Mouse (Mus musculus): Measurements from ENCODE around the gene Vwa5a. TPM values are rescaled to one million over a fixed set of nuclear protein-coding genes. Genes with fewer than 3 reads are reported as not detected.

Gene Vwa5a
- 7.0 and 9.2 TPM in 2 replicates for polyA plus RNA-seq (2016; fragmentation: Nextera tagmentation; extraction: Ambion mirVana)

- WGBS = 6% methylated on average over 4 of the region's 4 CpGs
- no peaks in the 10 kb centered on the region for H3K9me3 ChIP-seq
- DNase-seq (ENCODE audit: low spot score) = no peak
- H3K36me3 ChIP-seq (replicated peaks) = no peaks in the 10 kb centered on the region
- H3K27me3 ChIP-seq (replicated peaks; ENCODE audit: low read depth, poor library complexity, severe bottlenecking) = no peaks in the 10 kb centered on the region
- peak within 1 kb of the TSS; percentile 59 for H3K4me3 ChIP-seq
- peaks cover 12% of the 10 kb centered on the region for H3K4me1 ChIP-seq
- 0 out of 2 replicates have a peak within 1 kb of the TSS, but pooled peaks have one; percentile 19 for H3K27ac ChIP-seq (replicated peaks)
Measured at GRCm38 (mm10) chr9:38718102-38718501, at the start of gene Vwa5a. TSS of gene Vwa5a (plus strand) at chr9:38718268.

- H3K36me3 ChIP-seq (replicated peaks) = no peaks in the 10 kb centered on the region
- H3K27me3 ChIP-seq (replicated peaks; ENCODE audit: low read depth, poor library complexity, severe bottlenecking) = no peaks in the 10 kb centered on the region
- DNase-seq (ENCODE audit: low spot score) = no peak
- H3K4me1 ChIP-seq = no peaks in the 10 kb centered on the region
- H3K27ac ChIP-seq (replicated peaks) = no peak overlapping the region
- H3K4me3 ChIP-seq = no peak overlapping the region
- 87% methylated on average over 2 of the region's 2 CpGs for WGBS
- H3K9me3 ChIP-seq = no peaks in the 10 kb centered on the region
Measured at GRCm38 (mm10) chr9:38672887-38673286, 45.2 kb upstream of the Vwa5a start.

GRCm38 (mm10) chr9:38674501-38674900 is 43.6 kb upstream of the Vwa5a start, which contains the start of gene Olfr918:
TSS of gene Olfr918 (minus strand) at chr9:38674601.
- Histone ChIP-seq H3K36me3 (replicated peaks) (no peaks in the 10 kb centered on the region), H3K9me3 (no peaks in the 10 kb centered on the region), H3K27ac (replicated peaks) (no peak within 1 kb of the TSS), H3K27me3 (replicated peaks; ENCODE audit: low read depth, poor library complexity, severe bottlenecking) (no peaks in the 10 kb centered on the region), H3K4me3 (no peak within 1 kb of the TSS), H3K4me1 (no peaks in the 10 kb centered on the region)
- 89% methylated on average over 2 of the region's 2 CpGs for WGBS
- no peak for DNase-seq (ENCODE audit: low spot score)

- no peaks in the 10 kb centered on the region for H3K36me3 ChIP-seq (replicated peaks)
- WGBS = 3% methylated on average over 3 of the region's 3 CpGs
- peaks cover 12% of the 10 kb centered on the region for H3K4me1 ChIP-seq
- H3K9me3 ChIP-seq = no peaks in the 10 kb centered on the region
- H3K27ac ChIP-seq (replicated peaks) = no peak overlapping the region
- DNase-seq (ENCODE audit: low spot score) = peak; percentile 14
- no peaks in the 10 kb centered on the region for H3K27me3 ChIP-seq (replicated peaks; ENCODE audit: low read depth, poor library complexity, severe bottlenecking)
- H3K4me3 ChIP-seq = peak overlapping the region; percentile 59
Measured at GRCm38 (mm10) chr9:38718927-38719441, 916 bp downstream of the Vwa5a start.

GRCm38 (mm10) chr9:38724044-38724443 is 6.0 kb downstream of the Vwa5a start:
- no peak for DNase-seq (ENCODE audit: low spot score)
- Histone ChIP-seq H3K27ac (replicated peaks) (no peak overlapping the region), H3K4me3 (no peak overlapping the region), H3K27me3 (replicated peaks; ENCODE audit: low read depth, poor library complexity, severe bottlenecking) (no peaks in the 10 kb centered on the region), H3K36me3 (replicated peaks) (no peaks in the 10 kb centered on the region), H3K9me3 (no peaks in the 10 kb centered on the region), H3K4me1 (peaks cover 6% of the 10 kb centered on the region)
- 97% methylated on average over 1 of the region's 1 CpGs for WGBS

GRCm38 (mm10) chr9:38728218-38728617 is 10.2 kb downstream of the Vwa5a start:
- DNase-seq (ENCODE audit: low spot score) = no peak
- Histone ChIP-seq H3K9me3 (no peaks in the 10 kb centered on the region), H3K36me3 (replicated peaks) (no peaks in the 10 kb centered on the region), H3K4me1 (no peaks in the 10 kb centered on the region), H3K4me3 (no peak overlapping the region), H3K27me3 (replicated peaks; ENCODE audit: low read depth, poor library complexity, severe bottlenecking) (no peaks in the 10 kb centered on the region), H3K27ac (replicated peaks) (no peak overlapping the region)
- 81% methylated on average over 3 of the region's 3 CpGs for WGBS

- no peak overlapping the region for H3K27ac ChIP-seq (replicated peaks)
- DNase-seq (ENCODE audit: low spot score) = no peak
- no peaks in the 10 kb centered on the region for H3K9me3 ChIP-seq
- H3K27me3 ChIP-seq (replicated peaks; ENCODE audit: low read depth, poor library complexity, severe bottlenecking) = no peaks in the 10 kb centered on the region
- H3K36me3 ChIP-seq (replicated peaks) = no peaks in the 10 kb centered on the region
- no peak overlapping the region for H3K4me3 ChIP-seq
- WGBS = 83% methylated on average over 1 of the region's 1 CpGs
- no peaks in the 10 kb centered on the region for H3K4me1 ChIP-seq
Measured at GRCm38 (mm10) chr9:38741408-38741807, 23.3 kb downstream of the Vwa5a start.

- WGBS = 89% methylated on average over 4 of the region's 4 CpGs
- Histone ChIP-seq H3K9me3 (no peaks in the 10 kb centered on the region), H3K4me3 (no peak overlapping the region), H3K4me1 (no peaks in the 10 kb centered on the region), H3K27ac (replicated peaks) (no peak overlapping the region), H3K36me3 (replicated peaks) (no peaks in the 10 kb centered on the region), H3K27me3 (replicated peaks; ENCODE audit: low read depth, poor library complexity, severe bottlenecking) (no peaks in the 10 kb centered on the region)
- DNase-seq (ENCODE audit: low spot score) = no peak
Measured at GRCm38 (mm10) chr9:38744619-38745315, 26.7 kb downstream of the Vwa5a start.

- Histone ChIP-seq H3K4me1 (no peaks in the 10 kb centered on the region), H3K27me3 (replicated peaks; ENCODE audit: low read depth, poor library complexity, severe bottlenecking) (no peaks in the 10 kb centered on the region), H3K36me3 (replicated peaks) (no peaks in the 10 kb centered on the region), H3K27ac (replicated peaks) (no peak within 1 kb of the TSS), H3K9me3 (no peaks in the 10 kb centered on the region), H3K4me3 (no peak within 1 kb of the TSS)
- no peak for DNase-seq (ENCODE audit: low spot score)
- 91% methylated on average over 1 of the region's 1 CpGs for WGBS
Measured at GRCm38 (mm10) chr9:38751999-38752398, 33.9 kb downstream of the Vwa5a start, which contains the start of gene Olfr920. TSS of gene Olfr920 (plus strand) at chr9:38752299.

- Histone ChIP-seq H3K4me3 (no peak within 1 kb of the TSS), H3K9me3 (no peaks in the 10 kb centered on the region), H3K27me3 (replicated peaks; ENCODE audit: low read depth, poor library complexity, severe bottlenecking) (no peaks in the 10 kb centered on the region), H3K36me3 (replicated peaks) (no peaks in the 10 kb centered on the region), H3K4me1 (no peaks in the 10 kb centered on the region), H3K27ac (replicated peaks) (no peak within 1 kb of the TSS)
- DNase-seq (ENCODE audit: low spot score) = no peak
Measured at GRCm38 (mm10) chr9:38772768-38773167, 54.7 kb downstream of the Vwa5a start, which contains the start of gene Olfr921. TSS of gene Olfr921 (plus strand) at chr9:38773068.

- H3K27me3 ChIP-seq (replicated peaks; ENCODE audit: low read depth, poor library complexity, severe bottlenecking) = no peaks in the 10 kb centered on the region
- 88% methylated on average over 2 of the region's 2 CpGs for WGBS
- H3K4me3 ChIP-seq = no peak overlapping the region
- DNase-seq (ENCODE audit: low spot score) = no peak
- H3K36me3 ChIP-seq (replicated peaks) = no peaks in the 10 kb centered on the region
- no peak overlapping the region for H3K27ac ChIP-seq (replicated peaks)
- no peaks in the 10 kb centered on the region for H3K9me3 ChIP-seq
- no peaks in the 10 kb centered on the region for H3K4me1 ChIP-seq
Measured at GRCm38 (mm10) chr9:38792689-38793088, 74.6 kb downstream of the Vwa5a start.
